Mouse (Mus musculus) G1E (cell line): ENCODE data around the gene Kcnk7. TPM values are rescaled to one million over a fixed set of nuclear protein-coding genes. Genes with fewer than 3 reads are reported as not detected.

ENCODE experiments used
- ATAC-seq: 2 replicates; pipeline ENCODE4 v1.8.0; 2016; ENCODE audit warnings: mild to moderate bottlenecking; ENCODE audit not compliant: insufficient number of reproducible peaks, poor library complexity, low FRiP score, severe bottlenecking; ENCODE audit errors: extremely low read depth
- DNase-seq: peaks from one replicate; pipeline ENCODE4 v3.0.0; 2012; ENCODE audit warnings: low spot score
- H3K27me3 ChIP-seq: 2 replicates; pipeline ENCODE4 v1.6.1; 2012; ENCODE audit warnings: mild to moderate bottlenecking, low read length, inconsistent platforms; ENCODE audit not compliant: insufficient read depth
- H3K36me3 ChIP-seq: replicated peaks from 2 replicates; pipeline ENCODE3; 2012; ENCODE audit warnings: mild to moderate bottlenecking, inconsistent platforms
- H3K4me1 ChIP-seq: 2 replicates; pipeline ENCODE4 v1.6.1; 2012; ENCODE audit warnings: low read depth, low read length, inconsistent platforms, mixed read lengths; ENCODE audit not compliant: insufficient read depth
- H3K4me3 ChIP-seq: 2 replicates; pipeline ENCODE4 v1.5.1; 2012; ENCODE audit warnings: low read depth, mild to moderate bottlenecking, inconsistent platforms, low read length, moderate library complexity, mixed read lengths
- H3K9me3 ChIP-seq: replicated peaks from 2 replicates; pipeline ENCODE4 v1.6.1; 2012; ENCODE audit warnings: inconsistent platforms
- CTCF ChIP-seq: IDR thresholded peaks from 2 replicates; pipeline ENCODE4 v1.5.1; 2012; ENCODE audit warnings: low read depth, low read length, inconsistent platforms, mixed read lengths
- GATA1 ChIP-seq: IDR thresholded peaks from 2 replicates; pipeline ENCODE4 v1.6.1; 2012; ENCODE audit warnings: borderline replicate concordance, low read length, inconsistent platforms, mixed read lengths
- GATA2 ChIP-seq: IDR thresholded peaks from 2 replicates; pipeline ENCODE4 v1.6.1; 2012; ENCODE audit warnings: low read depth, low read length, inconsistent platforms, borderline replicate concordance
- POLR2AphosphoS5 ChIP-seq: IDR thresholded peaks from 2 replicates; pipeline ENCODE4 v1.6.1; 2012; ENCODE audit warnings: low read depth, low read length, inconsistent platforms; ENCODE audit not compliant: insufficient replicate concordance
- TAL1 ChIP-seq: conservative IDR thresholded peaks from 2 replicates; pipeline ENCODE4 v1.6.1; 2012; ENCODE audit warnings: low read depth, low read length, inconsistent platforms, mixed read lengths
- polyA plus RNA-seq: library from polyadenylated mRNA; stranded (reverse); fragments of >175 nt; gene quantifications from 2 replicates; pipeline ENCODE4 v1.2.3, GENCODE M21; 2012
- total RNA-seq, 2 experiments: library from RNA; stranded (forward) in 1 of 2; stranded (reverse) in 1 of 2; fragments of 200-1000 nt in 1 of 2; fragments of >200 nt in 1 of 2; fragmentation: Nextera tagmentation in 1 of 2; gene quantifications; 2 replicates each; pipeline ENCODE4 v1.2.3; 2014 to 2017

Gene Kcnk7
- total and polyA plus RNA-seq, 3 experiments: 0.07 TPM; not detected in 2

DNA sequence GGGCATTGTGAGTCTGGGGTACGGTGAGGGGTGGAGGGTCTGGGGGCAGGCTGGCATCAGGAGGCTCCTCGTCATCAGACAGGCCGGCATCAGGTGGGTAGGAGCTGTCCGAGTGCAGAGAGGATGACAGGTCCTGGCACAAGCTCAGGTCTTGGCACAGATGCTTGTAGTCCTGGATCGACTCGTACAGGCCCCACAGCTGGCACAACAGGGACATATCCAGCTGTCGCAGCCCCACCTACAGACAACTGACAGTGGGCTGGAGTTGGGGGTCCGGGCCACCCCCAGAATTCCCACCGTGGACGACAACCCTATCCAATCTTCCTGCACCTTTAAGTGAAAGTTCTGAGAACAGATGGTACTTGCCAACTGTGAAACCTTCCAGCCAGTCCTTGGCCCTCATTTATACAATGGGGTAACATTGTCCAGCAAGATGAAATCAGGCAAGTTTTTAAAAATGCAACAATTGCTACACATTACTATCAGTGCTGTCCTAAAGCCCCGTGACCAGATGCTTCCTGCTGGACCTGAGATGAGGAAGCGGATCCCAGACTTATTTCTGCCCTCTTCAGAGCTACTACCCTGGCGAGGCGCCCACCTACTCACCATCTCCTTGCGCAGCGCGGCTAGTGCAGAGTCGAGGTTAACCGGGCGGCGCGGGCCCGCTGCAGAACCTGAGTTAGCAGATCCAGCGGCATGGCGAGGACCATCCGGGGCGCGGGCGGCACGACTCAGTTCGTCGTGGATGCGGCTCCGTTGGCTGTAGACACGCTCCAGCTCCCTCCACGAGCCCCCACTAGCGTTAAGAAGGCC is 24.7 kb downstream of the Kcnk7 start:
- H3K4me3 ChIP-seq: peak overlapping the region; percentile 86
- peaks cover 77% of the 10 kb centered on the region for H3K4me1 ChIP-seq
- TF ChIP-seq GATA2 (no peak), CTCF (no peak), GATA1 (no peak), POLR2AphosphoS5 (no peak), TAL1 (no peak)
- ATAC-seq: no peak
- peaks cover 37% of the 10 kb centered on the region for H3K36me3 ChIP-seq
- DNase-seq: no peak
- no peaks in the 10 kb centered on the region for H3K27me3 ChIP-seq
- H3K9me3 ChIP-seq: no peaks in the 10 kb centered on the region

GRCm38 (mm10) chr19:5729444-5729815 is 25.3 kb downstream of the Kcnk7 start, which contains the start of gene Fam89b:
Gene Fam89b (minus strand): TSS chr19:5729653.
- Histone ChIP-seq H3K9me3 (no peaks in the 10 kb centered on the region), H3K36me3 (peaks cover 31% of the 10 kb centered on the region), H3K4me3 (peak within 1 kb of the TSS; percentile 100), H3K4me1 (peaks cover 71% of the 10 kb centered on the region), H3K27me3 (no peaks in the 10 kb centered on the region)
- no peak for ATAC-seq
- peak; percentile 89 for DNase-seq
- no peak for TF ChIP-seq GATA2
- no peak for TF ChIP-seq GATA1
- TF ChIP-seq CTCF: no peak
- TF ChIP-seq POLR2AphosphoS5: no peak
- no peak for TF ChIP-seq TAL1

DNA sequence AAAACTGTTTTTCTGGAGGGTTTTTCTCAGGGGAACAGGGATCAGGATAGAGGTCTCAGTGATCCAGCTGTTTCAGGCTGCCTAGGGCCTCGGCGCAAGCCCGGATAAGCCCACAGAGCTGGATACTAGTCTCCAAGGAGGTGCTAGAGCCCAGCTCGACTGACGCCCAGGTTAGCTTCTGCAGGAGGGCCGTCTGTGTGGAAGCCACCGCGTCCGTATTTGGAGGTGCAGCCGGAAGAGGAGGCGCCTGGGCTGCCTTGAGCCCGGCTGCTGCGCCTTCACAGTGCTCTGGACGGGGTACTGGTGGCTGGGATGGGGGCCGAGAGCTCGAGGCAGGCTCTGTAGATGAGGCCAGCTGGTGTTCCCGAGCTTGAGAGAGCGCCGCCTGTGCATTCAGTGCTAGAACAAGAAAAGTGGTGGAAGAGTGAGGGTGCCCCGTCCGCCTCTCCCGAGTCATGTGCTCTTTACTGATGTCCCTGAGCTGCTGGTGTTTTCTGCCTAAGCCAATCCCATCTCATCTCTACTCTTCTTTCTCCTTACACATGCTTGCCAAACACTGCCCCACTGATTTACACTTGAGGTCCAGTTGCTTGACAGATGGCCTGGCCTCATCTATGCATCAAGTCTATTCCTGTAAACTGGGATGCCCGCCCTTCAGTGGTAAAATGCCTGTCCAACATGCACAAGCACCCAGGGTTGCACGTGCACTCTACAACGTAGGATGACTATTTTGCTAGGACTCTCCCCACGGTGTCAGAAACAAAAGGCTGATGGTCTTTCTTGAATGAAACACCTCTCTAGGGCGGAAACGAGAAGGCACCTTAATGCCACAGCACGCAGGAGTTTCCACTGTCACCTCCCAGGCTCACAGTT is 26.4 kb downstream of the Kcnk7 start:
- H3K36me3 ChIP-seq: peaks cover 27% of the 10 kb centered on the region
- H3K4me3 ChIP-seq: peak overlapping the region; percentile 100
- H3K4me1 ChIP-seq: peaks cover 60% of the 10 kb centered on the region
- H3K9me3 ChIP-seq: no peaks in the 10 kb centered on the region
- TF ChIP-seq POLR2AphosphoS5 (no peak), CTCF (no peak), TAL1 (no peak), GATA1 (no peak), GATA2 (no peak)
- H3K27me3 ChIP-seq: peaks cover 3% of the 10 kb centered on the region
- DNase-seq (no peak), ATAC-seq (no peak)

DNA sequence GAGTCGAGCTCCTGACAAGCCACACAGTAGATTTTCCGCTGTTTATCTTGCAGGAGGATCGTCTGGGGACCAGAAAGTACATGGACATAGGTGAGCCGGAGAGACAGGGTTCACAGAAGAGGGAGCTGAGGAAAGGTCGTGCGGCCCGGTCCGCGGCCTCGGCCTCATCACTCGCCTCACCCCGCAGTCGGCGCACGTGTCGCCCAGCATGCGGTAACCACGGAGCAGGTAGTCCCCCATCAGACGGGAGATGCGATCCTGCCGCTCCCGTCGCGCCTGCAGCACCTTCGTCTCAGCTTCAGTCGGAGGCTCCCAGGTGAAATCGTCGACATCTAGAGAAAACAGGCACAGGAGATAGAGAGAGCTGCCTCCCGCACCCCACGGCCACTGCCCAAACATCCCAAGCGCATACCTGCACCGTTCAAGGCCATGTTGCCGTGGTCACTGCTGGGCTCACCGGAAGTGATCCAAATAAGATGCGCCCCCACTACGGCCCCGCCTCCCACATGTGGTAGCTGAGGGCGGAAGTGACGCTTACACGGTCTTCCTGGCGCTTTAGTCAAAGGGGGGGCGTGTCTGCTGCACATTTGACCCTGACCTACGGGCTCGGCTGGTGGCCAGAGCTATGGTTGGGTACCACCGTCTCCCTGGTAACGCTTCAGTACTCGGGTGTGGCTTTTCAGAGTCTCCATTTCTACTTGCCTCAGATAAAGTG is 27.3 kb downstream of the Kcnk7 start:
- TF ChIP-seq CTCF (no peak), TAL1 (no peak), GATA2 (no peak), POLR2AphosphoS5 (no peak), GATA1 (no peak)
- Histone ChIP-seq H3K4me1 (peaks cover 58% of the 10 kb centered on the region), H3K36me3 (peaks cover 27% of the 10 kb centered on the region), H3K4me3 (peak overlapping the region; percentile 100), H3K27me3 (peaks cover 9% of the 10 kb centered on the region), H3K9me3 (no peaks in the 10 kb centered on the region)
- peak; percentile 57 for ATAC-seq
- peak; percentile 85 for DNase-seq

- H3K36me3 ChIP-seq: peaks cover 19% of the 10 kb centered on the region
- TF ChIP-seq GATA1 (no peak), CTCF (no peak), GATA2 (no peak), TAL1 (no peak), POLR2AphosphoS5 (no peak)
- H3K4me3 ChIP-seq: no peak overlapping the region
- H3K27me3 ChIP-seq: peaks cover 26% of the 10 kb centered on the region
- H3K4me1 ChIP-seq: peaks cover 29% of the 10 kb centered on the region
- DNase-seq: no peak
- ATAC-seq: no peak
- H3K9me3 ChIP-seq: no peaks in the 10 kb centered on the region
These were observed 30.2 kb downstream of the Kcnk7 start for GRCm38 (mm10) chr19:5734325-5734724.
